Mouse (Mus musculus) thymus, postnatal 0 days (tissue): ENCODE data around the gene Ctsz. TPM values are rescaled to one million over a fixed set of nuclear protein-coding genes. Genes with fewer than 3 reads are reported as not detected.

ENCODE experiments used
- DNase-seq: peaks from one replicate; pipeline ENCODE4 v3.0.0-alpha.2; 2015; ENCODE audit warnings: low spot score
- polyA plus RNA-seq: library from polyadenylated mRNA; unstranded; fragments of >200 nt; fragmentation: Nextera tagmentation; extraction: Ambion mirVana; gene quantifications from 2 replicates; pipeline ENCODE4 v1.2.1, GENCODE M21; 2015

Gene Ctsz
- polyA plus RNA-seq, 1 experiment from 2014 or later: 141 TPM

- DNase-seq: peak; percentile 47
Observed at GRCm38 (mm10) chr2:174442460-174442859, 3.6 kb upstream of the Ctsz start.

DNA sequence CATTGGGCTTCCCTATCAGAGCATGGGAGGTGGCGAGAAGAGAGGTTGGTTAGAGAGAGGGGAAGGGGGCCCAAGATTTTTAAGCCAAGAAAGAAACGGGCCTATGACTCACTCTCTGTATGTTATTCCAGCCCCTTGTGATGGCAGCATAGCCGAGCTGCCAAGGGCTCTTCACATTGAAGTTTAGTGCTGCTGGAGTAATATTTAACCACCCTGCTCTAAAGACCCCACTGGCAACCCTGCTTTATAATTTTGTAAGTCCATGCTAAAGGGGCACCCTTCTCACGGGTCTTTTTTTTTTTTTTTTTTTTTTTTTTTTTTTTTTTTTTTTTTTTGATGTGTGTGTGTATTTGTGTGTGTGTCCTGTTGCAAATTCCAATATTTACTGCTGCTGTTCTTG is 3.1 kb upstream of the Ctsz start:
- DNase-seq: no peak

DNA sequence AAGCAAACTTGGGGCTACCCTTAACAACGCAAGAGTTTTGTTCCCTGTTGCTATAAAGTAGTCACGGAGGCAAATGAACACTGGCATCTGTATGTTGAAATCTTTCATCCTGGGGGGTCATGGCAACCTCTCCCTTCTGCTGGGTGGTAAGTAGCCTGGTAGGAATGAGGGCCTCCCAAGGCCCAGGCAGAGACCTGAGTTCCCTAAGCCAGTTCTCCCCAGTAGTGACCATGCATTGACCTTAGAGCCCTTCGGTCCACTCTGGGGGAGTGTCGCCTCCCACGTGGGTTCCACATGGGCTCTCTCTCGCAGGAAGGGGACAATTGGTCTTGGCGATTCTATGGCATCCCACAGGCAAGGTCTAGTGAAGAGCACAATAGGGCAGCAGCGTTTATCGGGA is 1.1 kb upstream of the Ctsz start:
- no peak for DNase-seq

GRCm38 (mm10) chr2:174439450-174439838 is 605 bp upstream of the Ctsz start:
- DNase-seq: no peak

DNA sequence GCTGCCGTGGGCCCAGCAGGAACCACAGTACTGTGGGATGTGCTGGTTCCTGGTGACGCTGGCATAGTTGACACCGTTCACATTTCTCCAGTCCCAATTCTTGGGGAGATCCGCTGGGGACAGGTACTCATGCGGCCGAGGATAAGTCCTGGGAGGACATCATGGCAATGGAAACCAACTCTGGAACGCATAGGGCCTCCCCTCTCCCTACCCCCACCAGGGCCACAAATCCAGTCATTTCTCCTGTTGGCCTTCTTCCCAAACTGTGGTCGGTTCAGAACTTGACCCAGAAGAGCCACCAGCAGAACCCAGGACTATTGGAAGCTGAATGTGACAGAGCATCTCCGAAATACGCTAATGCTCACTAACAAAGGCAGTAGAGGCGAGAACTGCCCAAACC is 658 bp downstream of the Ctsz start:
- DNase-seq: peak; percentile 7

GRCm38 (mm10) chr2:174437697-174437982 is 1.2 kb downstream of the Ctsz start:
- no peak for DNase-seq

DNA sequence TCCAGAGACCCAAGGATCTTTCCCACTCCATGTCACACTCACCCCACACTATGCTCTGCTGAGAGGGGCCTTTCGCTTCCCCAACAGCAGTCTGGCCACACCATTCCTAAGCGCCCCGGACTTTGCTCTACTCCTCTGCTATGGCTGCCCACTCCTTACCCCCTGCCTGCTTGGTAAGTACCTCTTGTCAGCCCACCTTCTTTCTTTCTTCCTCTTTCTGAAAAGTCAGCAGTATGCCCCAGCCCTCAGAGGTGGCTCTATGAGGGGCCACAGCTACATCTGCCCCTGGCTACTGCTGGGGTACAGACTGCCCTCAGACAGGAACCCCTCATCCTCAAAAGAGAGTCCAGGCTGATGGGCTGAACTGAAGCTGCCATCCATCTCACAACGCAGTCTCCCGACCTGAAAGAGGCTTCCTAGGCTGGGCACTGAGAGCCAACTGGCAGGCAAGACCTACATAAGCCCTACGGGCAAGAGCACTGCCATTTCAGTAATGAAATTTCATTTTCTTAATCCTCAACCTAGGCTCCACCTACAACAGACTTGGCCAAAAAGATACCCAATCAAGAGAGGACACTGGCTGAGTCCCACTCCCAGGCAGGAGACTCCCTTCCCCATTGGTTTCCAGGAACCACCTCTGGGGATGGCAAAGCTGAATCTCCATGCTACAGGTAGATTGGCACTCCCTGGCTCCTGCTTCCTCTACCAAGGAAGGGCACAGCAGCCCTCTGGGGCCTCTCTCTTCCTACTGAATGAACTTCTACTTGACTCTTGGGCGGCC is 1.7 kb downstream of the Ctsz start:
- DNase-seq: no peak

DNA sequence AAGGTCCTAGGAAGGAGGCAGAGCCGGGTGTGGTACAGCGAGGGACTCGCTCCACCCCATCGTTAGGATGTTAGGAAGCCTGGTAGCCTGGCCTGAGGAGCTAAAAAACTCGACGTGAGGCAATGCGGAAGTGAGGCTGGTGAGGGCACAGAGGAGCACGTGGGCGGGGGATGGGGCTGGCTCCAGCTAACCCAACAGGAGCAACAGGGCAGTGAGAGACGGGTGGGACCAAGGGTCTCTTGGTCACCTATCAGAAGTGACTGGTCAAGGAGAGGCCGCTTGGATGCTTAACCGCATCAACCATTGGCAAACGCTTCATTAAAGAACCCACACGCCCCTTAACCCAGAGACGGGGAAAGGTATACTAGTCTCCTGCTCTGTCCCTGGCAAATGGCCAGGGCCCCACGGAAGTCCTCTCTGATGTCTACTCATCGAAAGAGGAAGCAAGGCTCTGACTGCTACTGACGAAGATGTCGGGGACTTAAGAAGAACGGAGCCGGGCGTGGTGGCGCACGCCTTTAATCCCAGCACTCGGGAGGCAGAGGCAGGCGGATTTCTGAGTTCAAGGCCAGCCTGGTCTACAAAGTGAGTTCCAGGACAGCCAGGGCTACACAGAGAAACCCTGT is 2.6 kb downstream of the Ctsz start:
- DNase-seq: no peak

DNA sequence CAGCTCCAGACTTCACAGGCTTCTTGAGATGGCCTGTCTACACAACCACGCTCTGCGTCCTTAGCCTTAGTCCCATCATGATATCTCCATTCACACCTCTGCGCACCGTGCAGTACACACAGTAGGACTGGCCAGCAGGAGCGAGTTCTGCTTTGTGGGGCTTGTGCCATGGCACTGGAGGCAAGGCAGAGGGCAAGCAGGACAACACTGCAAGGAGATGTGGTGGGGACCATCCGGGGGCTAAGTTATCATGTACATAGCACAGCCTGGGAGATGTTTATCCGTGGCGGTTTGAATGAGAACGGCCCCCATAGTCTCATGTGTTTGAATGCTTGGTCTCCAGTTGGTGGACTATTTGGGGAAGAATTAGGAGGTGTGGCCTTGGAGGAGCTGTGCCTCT is 3.9 kb downstream of the Ctsz start:
- DNase-seq: no peak

- no peak for DNase-seq
Observed at GRCm38 (mm10) chr2:174428996-174429591, 9.7 kb downstream of the Ctsz start.

DNA sequence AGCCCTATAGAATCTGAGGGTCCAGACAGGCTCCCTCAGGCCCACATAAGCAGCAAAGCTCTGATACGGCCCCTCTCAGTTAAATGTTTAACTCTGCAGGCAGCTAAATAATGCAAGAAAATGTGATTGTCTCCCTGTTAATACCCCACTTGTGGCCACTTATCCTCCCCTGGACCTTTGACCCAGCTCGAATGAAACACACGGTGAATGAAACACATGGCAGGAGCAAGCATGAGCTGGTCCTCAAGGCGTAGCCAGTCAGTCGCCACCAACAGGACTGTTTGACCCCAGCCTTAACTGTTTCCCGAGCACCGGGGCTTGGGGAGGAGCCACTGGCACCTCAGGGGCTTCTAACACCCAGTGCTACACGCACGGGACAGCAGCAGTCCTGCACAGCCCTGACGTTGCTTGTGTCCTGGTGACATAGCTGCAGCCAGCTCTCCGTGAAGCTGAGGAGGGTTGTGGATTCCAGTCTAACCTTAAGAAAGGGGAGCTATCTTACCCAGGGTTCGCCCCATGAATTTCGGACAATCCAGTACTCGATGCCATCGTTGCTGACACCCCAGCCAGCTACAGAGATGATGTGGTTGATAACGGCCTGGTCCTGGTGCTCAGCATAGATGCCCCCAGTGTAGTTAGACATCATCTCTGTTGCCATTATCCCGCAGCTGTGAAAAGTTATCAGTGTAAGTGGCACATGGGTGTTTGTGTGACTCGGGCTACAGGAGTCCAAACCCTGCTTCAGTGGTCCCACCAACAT is 10.6 kb downstream of the Ctsz start:
- no peak for DNase-seq

DNA sequence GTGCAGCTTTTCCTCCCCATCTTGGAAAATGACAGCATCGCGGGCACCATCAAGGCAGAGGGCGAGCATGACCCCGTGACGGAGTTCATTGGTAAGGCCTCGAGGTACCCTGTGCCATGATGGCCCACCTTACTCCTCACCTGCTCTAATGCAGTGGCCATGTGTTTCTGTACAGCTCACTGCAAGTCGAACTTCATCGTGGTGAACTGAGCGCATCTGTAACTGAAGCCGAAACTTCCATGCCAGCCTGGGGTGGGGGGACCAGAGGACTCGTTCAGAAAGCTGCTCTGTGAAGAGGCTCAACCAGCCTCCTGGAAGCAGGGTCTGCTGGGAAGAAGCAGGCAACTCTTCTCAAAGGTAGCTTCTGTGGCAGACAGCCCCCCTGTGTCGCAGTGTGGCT is 12.0 kb downstream of the Ctsz start:
- DNase-seq: no peak

DNA sequence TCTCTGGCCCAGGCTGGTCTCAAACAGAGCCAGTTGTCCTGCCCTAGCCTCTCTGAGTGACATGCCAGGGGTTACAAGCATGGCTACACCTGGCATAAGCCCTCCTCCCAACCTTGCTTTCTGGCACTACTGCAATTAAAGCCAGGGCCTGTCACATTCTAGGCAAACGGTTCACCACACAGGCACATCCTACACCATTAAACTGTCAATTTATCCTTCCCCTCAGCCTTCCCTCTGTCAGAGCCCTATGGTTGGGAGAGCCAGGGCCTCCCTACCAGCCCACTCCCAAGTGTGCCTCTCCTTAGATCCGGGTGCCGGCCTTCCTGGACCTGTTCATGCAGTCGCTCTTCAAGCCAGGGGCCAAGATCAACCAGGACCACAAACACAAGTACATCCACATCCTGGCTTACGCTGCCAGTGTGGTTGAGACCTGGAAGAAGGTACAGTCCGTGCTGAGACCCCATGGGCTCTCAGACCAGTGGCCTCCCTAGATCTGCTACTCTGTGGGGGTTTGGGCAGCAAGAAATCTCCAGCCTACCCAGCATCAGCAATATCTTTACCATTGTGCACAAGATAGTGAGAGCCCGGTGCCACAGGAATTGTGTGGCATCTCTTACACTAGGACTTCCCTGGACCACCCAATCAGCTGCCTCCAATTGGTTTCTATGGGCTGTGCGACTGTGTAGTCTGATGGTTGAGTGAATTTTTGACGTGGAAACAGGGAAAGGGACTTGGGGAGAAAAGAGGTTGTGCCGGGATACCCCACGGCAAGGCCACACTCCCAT is 14.3 kb downstream of the Ctsz start:
- no peak for DNase-seq

DNA sequence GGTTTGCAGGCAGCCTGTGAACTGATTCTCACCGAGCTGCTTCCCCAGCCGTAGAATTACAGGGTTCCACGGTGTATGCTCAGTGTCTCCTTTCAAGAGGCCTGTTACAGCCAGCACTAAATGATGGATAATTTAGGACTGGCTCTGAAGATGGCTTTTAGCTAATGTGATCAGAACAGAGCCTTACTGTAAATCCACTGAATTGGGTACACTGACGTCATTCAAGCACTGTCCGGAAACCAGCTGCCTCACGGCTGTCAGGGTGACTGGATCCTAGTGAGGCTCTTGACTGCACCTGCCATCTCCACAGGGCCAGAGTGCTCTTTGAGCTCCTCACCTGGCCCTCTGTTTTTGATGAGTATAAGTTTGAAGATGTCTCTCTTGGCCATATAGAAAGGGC is 17.7 kb downstream of the Ctsz start:
- DNase-seq: no peak

GRCm38 (mm10) chr2:174415731-174416310 is 23.0 kb downstream of the Ctsz start, which contains the start of gene Nelfcd:
TSS of gene Nelfcd (plus strand) at chr2:174415804.
- DNase-seq: peak; percentile 98

DNA sequence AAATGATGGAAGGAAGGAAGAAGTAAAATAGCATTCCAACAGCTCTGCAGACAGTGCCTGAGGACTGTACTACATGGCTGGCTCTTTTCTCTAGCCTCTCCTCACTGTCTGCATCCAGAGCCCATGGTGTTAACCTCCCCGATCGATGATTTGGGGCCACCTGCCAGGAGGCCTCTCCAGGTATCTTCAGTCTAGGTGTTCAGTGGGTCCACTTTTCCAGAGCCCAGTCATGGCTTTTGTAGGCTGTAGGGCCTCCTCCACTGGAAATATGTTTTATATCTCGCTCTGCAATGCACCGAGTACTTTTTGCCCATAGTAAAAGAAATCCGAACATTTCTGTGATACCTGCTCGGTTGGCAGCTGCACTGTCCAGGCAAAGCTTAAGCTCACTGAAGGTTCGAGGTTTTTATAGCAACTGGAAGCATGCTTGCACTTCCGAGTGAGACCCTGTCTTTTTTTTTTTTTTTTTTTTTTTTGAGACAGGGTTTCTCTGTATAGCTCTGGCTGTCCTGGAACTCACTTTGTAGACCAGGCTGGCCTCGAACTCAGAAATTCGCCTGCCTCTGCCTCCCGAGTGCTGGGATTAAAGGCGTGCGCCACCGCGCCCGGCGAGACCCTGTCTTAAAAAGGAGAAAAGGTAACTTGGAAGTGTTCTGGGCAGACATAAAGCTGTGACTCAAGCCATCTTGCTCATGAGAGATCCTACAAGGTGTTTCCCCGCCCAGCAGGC is 23.7 kb downstream of the Ctsz start:
- no peak for DNase-seq

GRCm38 (mm10) chr2:174413127-174413526 is 25.7 kb downstream of the Ctsz start:
- no peak for DNase-seq

DNA sequence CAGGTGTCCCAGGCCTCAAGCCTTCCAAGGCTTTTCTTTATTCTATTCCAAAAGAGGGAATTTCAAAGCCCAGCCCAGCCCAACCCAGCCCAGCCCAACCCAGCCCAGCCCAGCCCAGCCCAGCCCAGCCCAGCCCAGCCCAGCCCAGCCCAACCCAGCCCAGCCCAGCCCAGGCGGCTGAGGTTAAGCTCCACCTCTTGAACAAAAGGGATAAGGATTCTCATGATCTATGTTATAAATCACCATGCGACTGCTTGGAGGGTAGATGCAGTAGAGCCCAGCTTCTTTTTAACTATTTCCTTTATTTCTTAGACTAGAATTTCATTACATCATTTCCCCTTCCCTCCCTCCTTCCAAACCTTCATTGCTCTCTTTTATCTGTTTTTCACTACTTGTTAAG is 28.6 kb downstream of the Ctsz start:
- no peak for DNase-seq

DNA sequence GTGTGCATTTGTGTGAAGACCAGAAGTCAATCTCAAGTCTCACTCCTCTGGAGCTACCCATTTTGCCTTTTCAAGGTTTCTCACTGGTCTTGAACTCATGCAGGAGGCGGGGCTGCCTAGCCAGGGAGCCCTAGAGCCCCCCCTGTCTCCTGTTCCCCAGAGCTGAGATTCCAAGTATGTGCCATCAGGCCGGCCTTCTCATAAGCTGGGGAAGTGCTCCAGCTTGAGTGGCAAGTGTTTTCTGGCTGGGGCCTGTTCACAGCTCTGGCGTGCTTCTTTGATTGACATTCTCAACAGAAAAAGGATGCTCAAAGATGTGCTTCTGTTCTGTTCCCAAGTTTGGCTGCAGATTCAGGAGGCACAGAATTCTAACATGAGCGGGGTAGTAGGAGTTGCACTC is 38.4 kb downstream of the Ctsz start:
- DNase-seq: no peak

- DNase-seq: no peak
Observed at GRCm38 (mm10) chr2:174397881-174398280, 41.0 kb downstream of the Ctsz start.
